Mouse (Mus musculus): ENCODE data around the gene Jchain. TPM values are rescaled to one million over a fixed set of nuclear protein-coding genes. Genes with fewer than 3 reads are reported as not detected.
A peak's percentile ranks its signal among the peaks of the same experiment; 100 is the strongest.

Jchain gene
- total and polyA plus RNA-seq, 2 experiments from 2014 or later = 0.05 TPM; not detected in 1

DNA sequence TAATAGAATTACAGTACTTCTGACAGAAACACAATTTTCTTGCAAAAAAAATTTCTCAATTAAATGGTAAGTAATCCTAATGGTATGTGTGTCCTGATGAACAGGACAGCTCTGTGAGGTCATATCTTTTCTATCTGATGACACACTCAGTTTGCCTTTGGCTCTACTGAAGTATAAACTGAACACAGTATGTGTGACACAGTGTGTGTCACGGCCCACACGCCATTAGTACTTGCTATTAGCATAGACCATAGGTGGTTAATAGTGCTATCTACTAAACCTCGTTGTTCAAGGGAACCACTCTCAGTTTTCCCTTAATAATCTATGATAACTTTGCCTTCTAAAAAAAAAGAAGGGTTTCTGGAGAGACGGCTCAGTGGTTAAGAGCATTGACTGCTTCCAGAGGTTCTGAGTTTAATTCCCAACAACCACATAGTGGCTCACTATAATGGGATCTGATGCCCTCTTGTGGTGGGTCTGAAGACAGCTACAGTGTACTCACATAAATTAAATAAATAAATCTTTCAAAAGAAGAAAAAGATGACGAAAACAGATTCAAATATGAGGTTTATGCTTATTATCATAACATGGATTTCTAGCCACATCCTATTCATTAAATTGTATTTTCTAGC, 15.1 kb upstream of the Jchain start:
- Histone ChIP-seq H3K27me3 (ENCODE audit: control insufficient read depth, insufficient read depth, low read length) (no peaks in the 10 kb centered on the region), H3K9me3 (replicated peaks; ENCODE audit: control insufficient read depth, low read length) (no peaks in the 10 kb centered on the region), H3K9ac (replicated peaks; ENCODE audit: low read depth, low read length) (no peak overlapping the region), H3K4me1 (ENCODE audit: control insufficient read depth, insufficient read depth) (no peaks in the 10 kb centered on the region), H3K36me3 (replicated peaks; ENCODE audit: control insufficient read depth, insufficient read depth, low read length) (no peaks in the 10 kb centered on the region), H3K4me2 (ENCODE audit: low read depth, low read length) (no peak overlapping the region), H3K4me3 (ENCODE audit: low read depth, low read length) (no peak overlapping the region), H3K27ac (ENCODE audit: low read depth) (no peak overlapping the region)
- 48% methylated on average over 5 of the region's 5 CpGs for WGBS
- ATAC-seq (ENCODE audit: insufficient read depth, low read depth) = peak; percentile 63
- TF ChIP-seq EP300 (IDR thresholded peaks at IDR 0.05; ENCODE audit: low read depth) = no peak
- peak; percentile 75 for TF ChIP-seq CTCF (IDR thresholded peaks at IDR 0.05; ENCODE audit: low read depth)
- DNase-seq (ENCODE audit: low spot score) = peak; percentile 47

DNA sequence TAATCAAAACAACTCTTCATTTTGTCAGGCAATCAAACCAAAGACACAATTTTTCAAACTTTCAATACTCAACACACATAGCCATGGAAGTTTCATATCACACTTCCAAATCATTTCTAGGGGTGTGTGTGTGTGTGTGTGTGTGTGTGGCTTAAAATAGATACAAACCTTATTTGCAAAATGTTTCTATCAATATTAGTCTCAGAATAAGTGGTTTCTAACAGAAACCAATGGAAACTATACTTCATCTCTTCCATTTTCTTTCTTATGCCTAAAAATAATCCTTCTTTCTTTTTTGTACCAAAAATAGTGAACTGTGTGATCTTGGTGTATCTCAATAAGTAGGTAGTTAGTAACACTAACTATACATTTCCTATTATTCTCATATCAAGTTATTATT, 13.2 kb upstream of the Jchain start:
- H3K4me2 ChIP-seq (ENCODE audit: low read depth, low read length) = no peak overlapping the region

DNA sequence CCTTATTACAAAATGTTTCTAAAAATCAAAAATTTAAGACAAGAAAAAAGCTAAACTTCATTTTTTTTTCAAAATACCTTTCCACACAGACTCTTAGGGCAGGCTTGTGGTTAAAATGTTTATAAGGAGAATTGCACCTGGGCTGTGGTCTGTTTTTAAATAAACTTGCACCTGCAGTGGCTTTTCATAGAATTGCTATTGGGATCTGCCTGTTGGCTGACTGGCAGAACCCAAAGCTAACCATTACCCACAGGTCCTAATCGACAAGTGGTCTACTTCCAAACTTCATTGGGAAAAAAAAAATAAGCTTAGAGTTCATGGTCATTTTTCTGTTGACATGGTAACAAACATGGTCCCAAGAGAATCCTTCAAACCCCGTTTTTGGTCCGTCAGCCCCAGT, 7.0 kb upstream of the Jchain start:
- no peak for DNase-seq (ENCODE audit: low spot score)

More for the DNA sequence above, 13.2 kb upstream of the Jchain start:
- Histone ChIP-seq H3K27ac (ENCODE audit: low read depth) (no peak overlapping the region), H3K4me3 (ENCODE audit: low read depth, low read length) (no peak overlapping the region), H3K9ac (replicated peaks; ENCODE audit: low read depth, low read length) (no peak overlapping the region), H3K27me3 (ENCODE audit: control insufficient read depth, insufficient read depth, low read length) (no peaks in the 10 kb centered on the region), H3K4me1 (ENCODE audit: control insufficient read depth, insufficient read depth) (no peaks in the 10 kb centered on the region), H3K9me3 (replicated peaks; ENCODE audit: control insufficient read depth, low read length) (no peaks in the 10 kb centered on the region), H3K36me3 (replicated peaks; ENCODE audit: control insufficient read depth, insufficient read depth, low read length) (no peaks in the 10 kb centered on the region)
- no peak for TF ChIP-seq CTCF (IDR thresholded peaks at IDR 0.05; ENCODE audit: low read depth)
- TF ChIP-seq EP300 (IDR thresholded peaks at IDR 0.05; ENCODE audit: low read depth) = no peak
- ATAC-seq (ENCODE audit: insufficient read depth, low read depth) (no peak), DNase-seq (ENCODE audit: low spot score) (no peak)

DNA sequence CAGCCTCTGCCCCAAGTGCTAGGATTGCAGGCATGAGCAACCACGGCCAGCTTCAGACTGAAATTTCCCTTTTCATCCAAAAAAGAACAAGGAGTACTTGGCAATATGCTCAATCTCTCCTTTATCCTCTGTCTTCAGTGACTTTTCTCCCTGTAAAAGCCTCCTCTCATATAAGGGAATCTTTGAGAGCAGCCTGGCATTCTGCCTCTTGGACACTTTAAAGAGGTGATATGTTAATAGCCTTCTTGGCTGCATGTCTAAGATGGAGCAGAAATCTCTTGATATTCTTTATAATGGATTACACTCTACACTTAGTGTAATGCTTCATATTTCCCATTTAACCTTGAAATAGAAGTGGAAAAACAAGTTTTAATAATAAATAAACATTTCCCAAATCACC, 3.2 kb upstream of the Jchain start:
- H3K36me3 ChIP-seq (replicated peaks; ENCODE audit: control insufficient read depth, insufficient read depth, low read length) = no peaks in the 10 kb centered on the region
- H3K9me3 ChIP-seq (replicated peaks; ENCODE audit: control insufficient read depth, low read length) = no peaks in the 10 kb centered on the region
- WGBS = 42% methylated on average over 1 of the region's 1 CpGs
- no peak overlapping the region for H3K4me2 ChIP-seq (ENCODE audit: low read depth, low read length)
- H3K27me3 ChIP-seq (ENCODE audit: control insufficient read depth, insufficient read depth, low read length) = no peaks in the 10 kb centered on the region
- H3K4me1 ChIP-seq (ENCODE audit: control insufficient read depth, insufficient read depth) = peaks cover 6% of the 10 kb centered on the region; the same call in 1 of the 2 replicates
- no peak for TF ChIP-seq CTCF (IDR thresholded peaks at IDR 0.05; ENCODE audit: low read depth)
- TF ChIP-seq EP300 (IDR thresholded peaks at IDR 0.05; ENCODE audit: low read depth) = no peak
- ATAC-seq (ENCODE audit: insufficient read depth, low read depth) (no peak), DNase-seq (ENCODE audit: low spot score) (no peak)
- H3K9ac ChIP-seq (replicated peaks; ENCODE audit: low read depth, low read length) = no peak overlapping the region
- no peak overlapping the region for H3K4me3 ChIP-seq (ENCODE audit: low read depth, low read length)
- H3K27ac ChIP-seq (ENCODE audit: low read depth) = no peak overlapping the region

More for the DNA sequence above, 7.0 kb upstream of the Jchain start:
- WGBS = 59% methylated on average over 3 of the region's 3 CpGs
- Histone ChIP-seq H3K9ac (replicated peaks; ENCODE audit: low read depth, low read length) (no peak overlapping the region), H3K27ac (ENCODE audit: low read depth) (no peak overlapping the region), H3K36me3 (replicated peaks; ENCODE audit: control insufficient read depth, insufficient read depth, low read length) (no peaks in the 10 kb centered on the region), H3K4me1 (ENCODE audit: control insufficient read depth, insufficient read depth) (peaks cover 6% of the 10 kb centered on the region; the same call in 1 of the 2 replicates), H3K27me3 (ENCODE audit: control insufficient read depth, insufficient read depth, low read length) (no peaks in the 10 kb centered on the region), H3K4me2 (ENCODE audit: low read depth, low read length) (no peak overlapping the region), H3K4me3 (ENCODE audit: low read depth, low read length) (no peak overlapping the region), H3K9me3 (replicated peaks; ENCODE audit: control insufficient read depth, low read length) (no peaks in the 10 kb centered on the region)
- TF ChIP-seq EP300 (IDR thresholded peaks at IDR 0.05; ENCODE audit: low read depth) (no peak), CTCF (IDR thresholded peaks at IDR 0.05; ENCODE audit: low read depth) (no peak)
- ATAC-seq (ENCODE audit: insufficient read depth, low read depth) = no peak

DNA sequence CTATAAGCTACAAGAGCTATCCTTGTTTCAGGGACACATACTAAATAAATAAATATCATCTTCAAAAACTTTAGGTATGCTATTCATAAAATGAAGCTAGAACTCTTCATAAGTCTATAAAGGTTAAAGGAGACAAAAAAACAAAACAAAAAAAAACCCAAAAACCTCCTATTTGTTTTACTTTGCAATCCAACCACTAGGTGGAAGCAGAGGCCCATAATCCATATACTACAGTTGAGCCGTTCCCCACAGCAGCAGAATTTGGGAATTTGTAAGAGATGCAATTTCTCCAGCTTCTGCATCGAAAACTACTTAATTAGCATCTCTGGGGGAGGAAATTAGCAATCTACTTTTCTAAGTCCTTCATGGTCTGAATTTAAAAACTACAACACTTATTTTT, 8.5 kb downstream of the Jchain start:
- no peaks in the 10 kb centered on the region for H3K27me3 ChIP-seq (ENCODE audit: control insufficient read depth, insufficient read depth, low read length)
- H3K4me2 ChIP-seq (ENCODE audit: low read depth, low read length) = no peak overlapping the region
- no peak overlapping the region for H3K9ac ChIP-seq (replicated peaks; ENCODE audit: low read depth, low read length)
- ATAC-seq (ENCODE audit: insufficient read depth, low read depth) (no peak), DNase-seq (ENCODE audit: low spot score) (peak; percentile 44)
- no peaks in the 10 kb centered on the region for H3K36me3 ChIP-seq (replicated peaks; ENCODE audit: control insufficient read depth, insufficient read depth, low read length)
- H3K9me3 ChIP-seq (replicated peaks; ENCODE audit: control insufficient read depth, low read length) = no peaks in the 10 kb centered on the region
- no peak overlapping the region for H3K27ac ChIP-seq (ENCODE audit: low read depth)
- H3K4me3 ChIP-seq (ENCODE audit: low read depth, low read length) = no peak overlapping the region
- WGBS = 0% methylated on average over 2 of the region's 2 CpGs
- TF ChIP-seq CTCF (IDR thresholded peaks at IDR 0.05; ENCODE audit: low read depth) = peak; percentile 71
- no peak for TF ChIP-seq EP300 (IDR thresholded peaks at IDR 0.05; ENCODE audit: low read depth)
- H3K4me1 ChIP-seq (ENCODE audit: control insufficient read depth, insufficient read depth) = no peaks in the 10 kb centered on the region

DNA sequence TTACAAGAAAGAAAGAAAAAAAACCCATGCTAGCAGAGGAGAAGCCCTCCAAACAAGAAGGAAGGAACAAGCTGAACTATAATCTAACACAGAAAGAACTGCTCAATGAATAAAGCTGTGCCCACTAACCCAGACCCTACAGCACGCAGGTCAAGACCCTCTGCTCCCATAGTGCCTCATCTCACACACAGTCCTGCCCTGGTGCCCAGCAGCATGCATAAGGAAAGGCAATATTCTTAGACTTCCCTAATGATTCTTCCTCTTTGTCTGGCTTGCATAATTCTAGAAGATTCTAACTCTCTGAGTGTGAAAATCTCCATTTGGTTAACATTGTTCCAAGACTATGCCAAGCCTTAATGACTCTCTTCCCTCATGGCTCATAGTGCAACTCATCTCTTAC, 18.7 kb downstream of the Jchain start:
- no peaks in the 10 kb centered on the region for H3K27me3 ChIP-seq (ENCODE audit: control insufficient read depth, insufficient read depth, low read length)
- H3K4me1 ChIP-seq (ENCODE audit: control insufficient read depth, insufficient read depth) = no peaks in the 10 kb centered on the region
- H3K4me2 ChIP-seq (ENCODE audit: low read depth, low read length) = no peak overlapping the region
- H3K27ac ChIP-seq (ENCODE audit: low read depth) = no peak overlapping the region
- H3K4me3 ChIP-seq (ENCODE audit: low read depth, low read length) = no peak overlapping the region
- ATAC-seq (ENCODE audit: insufficient read depth, low read depth) (no peak), DNase-seq (ENCODE audit: low spot score) (no peak)
- H3K36me3 ChIP-seq (replicated peaks; ENCODE audit: control insufficient read depth, insufficient read depth, low read length) = no peaks in the 10 kb centered on the region
- WGBS = 78% methylated on average over 1 of the region's 1 CpGs
- no peak overlapping the region for H3K9ac ChIP-seq (replicated peaks; ENCODE audit: low read depth, low read length)
- no peaks in the 10 kb centered on the region for H3K9me3 ChIP-seq (replicated peaks; ENCODE audit: control insufficient read depth, low read length)
- no peak for TF ChIP-seq CTCF (IDR thresholded peaks at IDR 0.05; ENCODE audit: low read depth)
- no peak for TF ChIP-seq EP300 (IDR thresholded peaks at IDR 0.05; ENCODE audit: low read depth)
